9 mouse cellular contexts compared by ENCODE assay signal in the genomic region with DNA sequence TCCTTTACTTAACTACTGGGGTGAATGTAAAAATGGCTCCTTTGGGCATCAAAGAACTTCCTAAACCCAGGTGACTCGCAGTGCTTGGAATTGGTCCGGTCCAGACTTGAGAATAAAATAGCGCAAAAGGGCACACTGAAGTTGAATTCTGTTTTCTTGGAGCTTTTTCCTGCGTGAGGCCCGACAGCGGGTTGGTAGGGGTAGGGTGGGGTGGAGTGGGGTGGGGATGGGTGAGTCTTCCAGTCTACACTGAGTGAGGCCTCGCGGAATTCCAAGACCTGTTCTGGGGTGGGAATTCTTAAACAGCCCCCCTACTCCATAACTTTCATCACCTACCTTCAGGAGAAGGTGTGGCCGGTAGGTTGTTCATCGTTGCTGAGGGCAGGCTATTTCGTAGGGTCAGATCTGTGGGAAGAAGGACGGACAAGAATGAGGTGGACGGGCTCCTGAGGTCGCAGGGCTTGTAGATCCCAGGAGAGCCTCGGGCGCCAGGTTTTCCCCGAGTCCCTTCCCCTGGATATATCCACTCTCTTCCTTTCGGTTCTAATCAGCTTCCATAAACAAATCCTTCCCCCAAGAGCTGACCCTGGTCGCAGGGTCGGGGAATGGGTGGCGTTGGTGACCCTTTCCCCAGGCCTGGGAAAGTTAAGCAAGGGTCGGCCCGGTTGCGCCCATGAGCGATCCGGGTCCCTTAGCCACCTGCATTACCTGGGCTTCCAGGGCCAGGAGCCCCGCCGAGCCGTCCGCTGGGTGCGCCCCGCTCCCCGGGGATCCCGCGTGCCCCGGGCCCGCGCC. TPM values are rescaled to one million over a fixed set of nuclear protein-coding genes. Genes with fewer than 3 reads are reported as not detected.
DNase-seq lines count a peak whose midpoint lies in the region; ATAC-seq and TF ChIP-seq lines count a peak whose summit lies in the region.
"Had no signal": no experiment of that assay in that cellular context is flagged by ENCODE, and none has a peak within 500 bp of the region (broad histone marks: within the 10 kb centered on the region; RNA-seq: fewer than 3 reads in every experiment).

No protein-coding gene starts in this region.

- TF ChIP-seq EP300 in liver, postnatal 0 days (IDR thresholded peaks at IDR 0.05; ENCODE audit: low read depth): no peak

- no peak for TF ChIP-seq CTCF in liver, postnatal 0 days (IDR thresholded peaks at IDR 0.05; ENCODE audit: low read depth)

- WGBS in heart, embryonic 13.5 days: 2% methylated on average over 38 of the region's 38 CpGs
- WGBS in forebrain, embryonic 16.5 days: 3% methylated on average over 38 of the region's 38 CpGs
- WGBS in liver, postnatal 0 days (ENCODE audit: insufficient replicate concordance): 6% methylated on average over 38 of the region's 38 CpGs

- intact Hi-C loops in heart, postnatal 10 days (cut with DNase I): loop anchor here (2.0 to 5.0 kb wide), 2 partner anchors 17 to 46 kb away; no protein-coding TSS in a partner anchor
- intact Hi-C loops in left cerebral cortex, postnatal 4 days (cut with DNase I): no loop called here

- ATAC-seq in heart, embryonic 13.5 days (ENCODE audit: extremely low read depth, insufficient number of reproducible peaks, low FRiP score, low TSS enrichment): no peak
- ATAC-seq in forebrain, embryonic 16.5 days: no peak
- 0 out of 2 replicates have a peak, but pooled peaks have one; percentile 0 for ATAC-seq in liver, postnatal 0 days

- H3K9me3 ChIP-seq in heart, embryonic 13.5 days: no peaks in the 10 kb centered on the region
- H3K9me3 ChIP-seq in ES-E14 (ENCODE audit: control insufficient read depth, insufficient read depth, low read depth, low read length): no peaks in the 10 kb centered on the region
- H3K9me3 ChIP-seq in forebrain, embryonic 16.5 days (ENCODE audit: control insufficient read depth, low read length): no peaks in the 10 kb centered on the region
- H3K9me3 ChIP-seq in liver, postnatal 0 days (ENCODE audit: low read length): no peaks in the 10 kb centered on the region

- peak overlapping the region; percentile 83 for H3K4me2 ChIP-seq in heart, embryonic 13.5 days
- peak overlapping the region; percentile 62 for H3K4me2 ChIP-seq in forebrain, embryonic 16.5 days (ENCODE audit: low read length)
- peak overlapping the region; percentile 91 for H3K4me2 ChIP-seq in liver, postnatal 0 days (ENCODE audit: low read depth, low read length)

- peaks cover 31% of the 10 kb centered on the region for H3K4me1 ChIP-seq in heart, embryonic 13.5 days
- H3K4me1 ChIP-seq in ES-E14 (ENCODE audit: control insufficient read depth in 2 of 2, insufficient read depth in 2 of 2, low read length in 2 of 2, poor library complexity in 1 of 2): peaks cover 9 to 38% of the 10 kb centered on the region in 2 experiments; a peak in 3 of 4 replicates
- H3K4me1 ChIP-seq in forebrain, embryonic 16.5 days (replicated peaks; ENCODE audit: control insufficient read depth, insufficient read depth, low read length): peaks cover 13% of the 10 kb centered on the region
- peaks cover 34% of the 10 kb centered on the region for H3K4me1 ChIP-seq in liver, postnatal 0 days (ENCODE audit: insufficient read depth)

- peak overlapping the region; percentile 79 for H3K9ac ChIP-seq in heart, embryonic 13.5 days
- H3K9ac ChIP-seq in ES-E14 (ENCODE audit: insufficient read depth, low read depth, low read length, poor library complexity, severe bottlenecking): peak overlapping the region; percentile 76
- H3K9ac ChIP-seq in forebrain, embryonic 16.5 days (replicated peaks; ENCODE audit: low read depth, low read length): peak overlapping the region; percentile 40; the same call in 1 of the 2 replicates
- H3K9ac ChIP-seq in liver, postnatal 0 days (replicated peaks): peak overlapping the region; percentile 63

- no peaks in the 10 kb centered on the region for H3K36me3 ChIP-seq in heart, embryonic 13.5 days
- peaks cover 6% of the 10 kb centered on the region; the same call in 1 of the 2 replicates for H3K36me3 ChIP-seq in ES-E14 (ENCODE audit: control insufficient read depth, insufficient read depth, low read length, poor library complexity, severe bottlenecking)
- H3K36me3 ChIP-seq in forebrain, embryonic 16.5 days (ENCODE audit: control insufficient read depth, insufficient read depth): no peaks in the 10 kb centered on the region
- no peaks in the 10 kb centered on the region for H3K36me3 ChIP-seq in liver, postnatal 0 days (replicated peaks; ENCODE audit: insufficient read depth, low read length)
- H3K36me3 ChIP-seq: G1E had no signal

- no peak overlapping the region for H3K27ac ChIP-seq in heart, embryonic 13.5 days (replicated peaks)
- H3K27ac ChIP-seq in ES-E14 (ENCODE audit: insufficient read depth, low read depth, low read length, poor library complexity, severe bottlenecking): no peak overlapping the region; the same call in 1 of the 2 replicates
- H3K27ac ChIP-seq in forebrain, embryonic 16.5 days (ENCODE audit: low read length): no peak overlapping the region
- peak overlapping the region; percentile 71 for H3K27ac ChIP-seq in liver, postnatal 0 days (ENCODE audit: low read depth)

- no peak for DNase-seq in heart, postnatal 10 days
- no peak for DNase-seq in ES-E14 (ENCODE audit: low read depth, low spot score)
- DNase-seq in liver, postnatal 0 days: no peak
- no peak for DNase-seq in left cerebral cortex, postnatal 4 days
- no peak for DNase-seq in thymus, postnatal 0 days (ENCODE audit: low spot score)
- no peak for DNase-seq in left cerebral cortex, adult 11 months (ENCODE audit: low spot score)

- in situ Hi-C loops in ES-E14 (cut with MboI; ENCODE audit: low sequenced_read_pairs in 2 of 2, unreplicated experiment in 2 of 2): no loop called here

- H3K4me3 ChIP-seq in heart, embryonic 13.5 days: peak overlapping the region; percentile 60
- peak overlapping the region; percentile 76 to 78 for H3K4me3 ChIP-seq in ES-E14 (ENCODE audit: insufficient read depth in 1 of 2, low read depth in 1 of 2, low read length in 2 of 2, poor library complexity in 1 of 2, severe bottlenecking in 1 of 2)
- peak overlapping the region; percentile 41 for H3K4me3 ChIP-seq in forebrain, embryonic 16.5 days (replicated peaks; ENCODE audit: low read length)
- H3K4me3 ChIP-seq in liver, postnatal 0 days (ENCODE audit: low read depth, low read length): peak overlapping the region; percentile 63

- H3K27me3 ChIP-seq in heart, embryonic 13.5 days (replicated peaks): peaks cover 62% of the 10 kb centered on the region
- peaks cover 42% of the 10 kb centered on the region for H3K27me3 ChIP-seq in forebrain, embryonic 16.5 days (replicated peaks; ENCODE audit: control insufficient read depth, insufficient read depth, low read length)
- H3K27me3 ChIP-seq in liver, postnatal 0 days (ENCODE audit: insufficient read depth, low read length): peaks cover 16% of the 10 kb centered on the region

TF ChIP-seq in ES-E14, 5 proteins besides CTCF, POLR2A, EP300 and RAD21 (continues in another document):
- TF ChIP-seq CHD2 (IDR thresholded peaks at IDR 0.05; ENCODE audit: low read depth, low read length) (no peak), HCFC1 (IDR thresholded peaks at IDR 0.05; ENCODE audit: borderline replicate concordance, insufficient read depth, low read length) (no peak)

RNA-seq across cellular contexts. Expression of gene Smagp, which starts 0.7 kb away (rescaled TPM):
- 15.3 and 16.0 TPM in 2 replicates for polyA plus RNA-seq in heart, embryonic 13.5 days (2015; fragmentation: Nextera tagmentation; extraction: Ambion mirVana)
- total RNA-seq in heart, postnatal 10 days (2021): 10 to 100 TPM; 20.5 to 25.8 TPM
- 20.0 and 27.3 TPM in 2 replicates for total RNA-seq in ES-E14 (2012; rRNA removed)
- 2.4 and 3.3 TPM in 2 replicates for polyA plus RNA-seq in forebrain, embryonic 16.5 days (2015; fragmentation: Nextera tagmentation; extraction: Ambion mirVana)
- polyA plus RNA-seq in liver, postnatal 0 days (2015; fragmentation: Nextera tagmentation; extraction: Ambion mirVana): 21.7 and 24.8 TPM in 2 replicates
- 1 to 10 TPM; 2.4 to 3.2 TPM for total RNA-seq in left cerebral cortex, postnatal 4 days (2021)
- 4.8 TPM in 2 replicates for polyA plus RNA-seq in thymus, postnatal 0 days (2015; fragmentation: Nextera tagmentation; extraction: Ambion mirVana)

RNA-seq across cellular contexts. Expression of gene Dazap2, which starts 20.9 kb away (rescaled TPM):
- 202 and 203 TPM in 2 replicates for polyA plus RNA-seq in heart, embryonic 13.5 days (2015; fragmentation: Nextera tagmentation; extraction: Ambion mirVana)
- total RNA-seq in heart, postnatal 10 days (2021): 100 to 1,000 TPM; 176 to 183 TPM
- total RNA-seq in ES-E14 (2012; rRNA removed): 13.5 and 27.6 TPM in 2 replicates
- 152 and 164 TPM in 2 replicates for polyA plus RNA-seq in forebrain, embryonic 16.5 days (2015; fragmentation: Nextera tagmentation; extraction: Ambion mirVana)
- 145 and 146 TPM in 2 replicates for polyA plus RNA-seq in liver, postnatal 0 days (2015; fragmentation: Nextera tagmentation; extraction: Ambion mirVana)
- 10 to 100 TPM; 67.6 to 71.0 TPM for total RNA-seq in left cerebral cortex, postnatal 4 days (2021)
- polyA plus RNA-seq in thymus, postnatal 0 days (2015; fragmentation: Nextera tagmentation; extraction: Ambion mirVana): 266 and 303 TPM in 2 replicates

RNA-seq across cellular contexts. Expression of gene Bin2, which starts 33.3 kb away (rescaled TPM):
- 2.9 and 3.2 TPM in 2 replicates for polyA plus RNA-seq in heart, embryonic 13.5 days (2015; fragmentation: Nextera tagmentation; extraction: Ambion mirVana)
- total RNA-seq in heart, postnatal 10 days (2021): 1 to 10 TPM; 1.4 to 2.2 TPM
- total RNA-seq in ES-E14 (2012; rRNA removed): 7.9 and 12.5 TPM in 2 replicates
- 0.65 and 0.70 TPM in 2 replicates for polyA plus RNA-seq in forebrain, embryonic 16.5 days (2015; fragmentation: Nextera tagmentation; extraction: Ambion mirVana)
- polyA plus RNA-seq in liver, postnatal 0 days (2015; fragmentation: Nextera tagmentation; extraction: Ambion mirVana): 16.2 and 20.3 TPM in 2 replicates
- 1 to 10 TPM; 1.8 to 2.4 TPM for total RNA-seq in left cerebral cortex, postnatal 4 days (2021)
- polyA plus RNA-seq in thymus, postnatal 0 days (2015; fragmentation: Nextera tagmentation; extraction: Ambion mirVana): 33.1 and 45.9 TPM in 2 replicates

RNA-seq across cellular contexts. Expression of gene Pou6f1, which starts 36.3 kb away (rescaled TPM):
- polyA plus RNA-seq in heart, embryonic 13.5 days (2015; fragmentation: Nextera tagmentation; extraction: Ambion mirVana): 4.4 and 5.6 TPM in 2 replicates
- 10 to 100 TPM; 20.9 to 21.6 TPM for total RNA-seq in heart, postnatal 10 days (2021)
- 2.9 and 4.1 TPM in 2 replicates for total RNA-seq in ES-E14 (2012; rRNA removed)
- polyA plus RNA-seq in forebrain, embryonic 16.5 days (2015; fragmentation: Nextera tagmentation; extraction: Ambion mirVana): 52.7 and 53.2 TPM in 2 replicates
- 0.74 and 0.79 TPM in 2 replicates for polyA plus RNA-seq in liver, postnatal 0 days (2015; fragmentation: Nextera tagmentation; extraction: Ambion mirVana)
- 100 to 1,000 TPM; 123 to 125 TPM for total RNA-seq in left cerebral cortex, postnatal 4 days (2021)
- 18.7 and 21.6 TPM in 2 replicates for polyA plus RNA-seq in thymus, postnatal 0 days (2015; fragmentation: Nextera tagmentation; extraction: Ambion mirVana)

RNA-seq across cellular contexts. Expression of gene Cela1, which starts 51.7 kb away (rescaled TPM):
- 1.7 TPM in 2 replicates for polyA plus RNA-seq in heart, embryonic 13.5 days (2015; fragmentation: Nextera tagmentation; extraction: Ambion mirVana)
- total RNA-seq in heart, postnatal 10 days (2021): 1 to 10 TPM in 1 of 2 experiments, under 1 TPM in 1; 0.53 to 1.1 TPM
- total RNA-seq in ES-E14 (2012; rRNA removed): 2.4 and 3.3 TPM in 2 replicates
- polyA plus RNA-seq in forebrain, embryonic 16.5 days (2015; fragmentation: Nextera tagmentation; extraction: Ambion mirVana): 1.1 and 1.4 TPM in 2 replicates
- polyA plus RNA-seq in liver, postnatal 0 days (2015; fragmentation: Nextera tagmentation; extraction: Ambion mirVana): 29.5 and 31.5 TPM in 2 replicates
- total RNA-seq in left cerebral cortex, postnatal 4 days (2021): 1 to 10 TPM in 1 of 2 experiments, under 1 TPM in 1; 0.74 to 1.2 TPM
- 6.2 and 13.1 TPM in 2 replicates for polyA plus RNA-seq in thymus, postnatal 0 days (2015; fragmentation: Nextera tagmentation; extraction: Ambion mirVana)
